Mouse (Mus musculus) adrenal gland (tissue): Measurements from ENCODE around the gene Car14.

Source experiments
- intact Hi-C: fragments of 180-260 bp; cut with DNase I; formaldehyde crosslinking; loops from one replicate; pipeline ENCODE4 v1.15.1; 2025

Car14 gene

GRCm38 (mm10) chr3:95892066-95893052 is 12.1 kb downstream of the Car14 start:
- intact Hi-C loops, result no loop called here

- intact Hi-C loops, result no loop called here
Measured at GRCm38 (mm10) chr3:95891211-95892065, 13.1 kb downstream of the Car14 start, which contains the start of gene BC028528. BC028528 (minus strand) TSS chr3:95892005.

GRCm38 (mm10) chr3:95889664-95890063 is 14.8 kb downstream of the Car14 start:
- intact Hi-C loops, result loop anchor here (10.0 kb wide), 1 partner anchor 165 kb away; the partner anchor contains the start of gene Vps45

GRCm38 (mm10) chr3:95887596-95887995 is 16.9 kb downstream of the Car14 start:
- intact Hi-C loops, result loop anchor here (10.0 kb wide), 1 partner anchor 167 kb away; the partner anchor contains the start of gene Vps45

GRCm38 (mm10) chr3:95884400-95884799 is 20.1 kb downstream of the Car14 start:
- intact Hi-C loops, result loop anchor here (10.0 kb wide), 1 partner anchor 170 kb away; the partner anchor contains the start of gene Vps45

- intact Hi-C loops, result loop anchor here (1.0 to 10.0 kb wide), 2 partner anchors 23 to 172 kb away; partner anchors contain the start of gene Vps45
Measured at GRCm38 (mm10) chr3:95882816-95883425, 21.6 kb downstream of the Car14 start.

GRCm38 (mm10) chr3:95881979-95882815 is 22.3 kb downstream of the Car14 start, which contains the start of gene Ciart:
Ciart (minus strand) TSS chr3:95882251.
- intact Hi-C loops, result loop anchor here (10.0 kb wide), 1 partner anchor 173 kb away; the partner anchor contains the start of gene Vps45

- intact Hi-C loops, result loop anchor here (10.0 kb wide), 1 partner anchor 276 kb away; no protein-coding TSS in a partner anchor
Measured at GRCm38 (mm10) chr3:95879063-95879462, 25.4 kb downstream of the Car14 start.

- intact Hi-C loops, result loop anchor here (10.0 kb wide), 1 partner anchor 283 kb away; no protein-coding TSS in a partner anchor
Measured at GRCm38 (mm10) chr3:95872048-95872447, 32.4 kb downstream of the Car14 start.

- intact Hi-C loops, result loop anchor here (10.0 kb wide), 1 partner anchor 283 kb away; no protein-coding TSS in a partner anchor
Measured at GRCm38 (mm10) chr3:95871392-95871867, 33.1 kb downstream of the Car14 start, which contains the start of gene Mrps21. Mrps21 (minus strand) TSS chr3:95871519.

GRCm38 (mm10) chr3:95870976-95871375 is 33.5 kb downstream of the Car14 start:
- intact Hi-C loops, result loop anchor here (10.0 kb wide), 1 partner anchor 284 kb away; no protein-coding TSS in a partner anchor

GRCm38 (mm10) chr3:95867408-95867807 is 37.1 kb downstream of the Car14 start:
- intact Hi-C loops, result no loop called here

GRCm38 (mm10) chr3:95866071-95866470 is 38.4 kb downstream of the Car14 start:
- intact Hi-C loops, result no loop called here

- intact Hi-C loops, result no loop called here
Measured at GRCm38 (mm10) chr3:95865571-95865970, 38.9 kb downstream of the Car14 start.

- intact Hi-C loops, result no loop called here
Measured at GRCm38 (mm10) chr3:95865050-95865449, 39.4 kb downstream of the Car14 start.

GRCm38 (mm10) chr3:95863578-95863977 is 40.9 kb downstream of the Car14 start:
- intact Hi-C loops, result loop anchor here (5.0 kb wide), 1 partner anchor 44 kb away; no protein-coding TSS in a partner anchor

GRCm38 (mm10) chr3:95861796-95862195 is 42.7 kb downstream of the Car14 start:
- intact Hi-C loops, result loop anchor here (5.0 kb wide), 1 partner anchor 46 kb away; no protein-coding TSS in a partner anchor

- intact Hi-C loops, result loop anchor here (5.0 kb wide), 1 partner anchor 46 kb away; no protein-coding TSS in a partner anchor
Measured at GRCm38 (mm10) chr3:95861216-95861615, 43.3 kb downstream of the Car14 start.

- intact Hi-C loops, result loop anchor here (5.0 kb wide), 1 partner anchor 47 kb away; no protein-coding TSS in a partner anchor
Measured at GRCm38 (mm10) chr3:95860323-95860722, 44.2 kb downstream of the Car14 start.
